Mouse (Mus musculus): ENCODE results near the gene Ndufb10.

Gene Ndufb10

GRCm38 (mm10) chr17:24724184-24724583 is at the start of gene Ndufb10:
Ndufb10 (minus strand) TSS chr17:24724478.
- peak; percentile 95 to 96 for DNase-seq (ENCODE audit: low spot score in 2 of 2)

- no peak for DNase-seq (ENCODE audit: low spot score in 2 of 2)
Measured at GRCm38 (mm10) chr17:24773241-24773640, 49.0 kb upstream of the Ndufb10 start.

DNA sequence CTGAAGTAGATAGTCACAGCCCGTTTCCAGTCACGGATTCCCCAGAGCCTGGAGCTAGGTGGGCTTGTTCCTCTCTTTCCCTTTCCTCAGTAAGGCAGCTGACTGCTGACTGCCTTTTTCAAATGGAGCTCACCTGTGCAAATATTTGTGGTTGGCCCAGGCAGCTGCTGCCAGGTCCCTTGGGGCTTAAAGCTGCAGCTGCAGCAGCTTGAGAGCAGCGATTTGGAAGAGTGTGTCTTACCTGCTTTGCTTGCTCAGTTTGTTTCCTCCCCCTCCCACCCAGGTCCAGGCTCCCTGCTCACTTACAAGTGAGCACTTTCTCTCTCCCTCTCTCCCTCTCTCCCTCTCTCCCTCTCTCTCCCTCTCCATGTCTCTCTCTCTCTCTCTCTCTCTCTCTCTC is 44.9 kb upstream of the Ndufb10 start:
- DNase-seq (ENCODE audit: low spot score in 2 of 2) = no peak

- no peak for DNase-seq (ENCODE audit: low spot score in 2 of 2)
Measured at GRCm38 (mm10) chr17:24766266-24766875, 42.1 kb upstream of the Ndufb10 start.

DNA sequence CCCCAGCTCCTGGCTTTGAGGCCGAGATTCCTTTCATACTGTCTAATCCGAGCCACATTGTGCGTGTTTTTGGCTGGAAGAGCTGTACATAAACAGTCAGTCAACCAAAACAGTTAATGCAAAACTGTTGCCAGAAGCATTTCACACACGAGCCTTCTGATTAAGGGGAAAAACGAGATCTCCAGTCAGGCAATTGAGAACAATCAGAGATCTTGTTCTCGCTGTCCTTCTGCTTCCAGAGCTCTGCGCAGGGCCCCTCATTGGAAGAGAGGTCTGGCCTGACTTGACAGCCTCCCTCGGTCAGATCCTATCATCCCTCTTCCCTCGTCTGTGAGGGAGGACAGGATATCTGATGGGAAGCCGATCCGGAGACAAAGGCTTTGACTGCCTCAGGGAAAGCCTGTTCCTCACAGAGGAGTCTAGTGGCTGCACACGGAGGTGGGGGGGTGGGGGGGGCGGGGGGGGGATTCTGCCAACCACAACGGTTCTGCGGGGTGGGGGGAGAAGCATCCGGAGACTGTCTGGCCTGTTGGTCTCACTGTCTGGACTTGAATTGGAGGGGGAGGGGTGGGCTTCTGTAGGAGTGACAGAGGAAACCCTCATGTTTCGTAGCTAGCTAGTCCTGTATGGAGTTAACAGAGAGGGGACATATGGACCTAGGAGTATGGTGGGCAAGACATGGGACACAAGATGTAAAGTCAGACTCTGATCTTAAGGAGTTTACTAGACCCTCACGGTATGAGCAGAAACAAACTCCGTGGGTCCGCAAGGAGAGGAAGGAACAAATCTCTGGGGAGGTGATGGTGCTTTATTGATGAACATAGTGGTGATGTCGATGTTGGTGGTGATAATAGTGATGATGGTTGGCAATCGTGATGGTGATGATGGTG is 41.0 kb upstream of the Ndufb10 start:
- DNase-seq (ENCODE audit: low spot score in 2 of 2) = no peak

DNA sequence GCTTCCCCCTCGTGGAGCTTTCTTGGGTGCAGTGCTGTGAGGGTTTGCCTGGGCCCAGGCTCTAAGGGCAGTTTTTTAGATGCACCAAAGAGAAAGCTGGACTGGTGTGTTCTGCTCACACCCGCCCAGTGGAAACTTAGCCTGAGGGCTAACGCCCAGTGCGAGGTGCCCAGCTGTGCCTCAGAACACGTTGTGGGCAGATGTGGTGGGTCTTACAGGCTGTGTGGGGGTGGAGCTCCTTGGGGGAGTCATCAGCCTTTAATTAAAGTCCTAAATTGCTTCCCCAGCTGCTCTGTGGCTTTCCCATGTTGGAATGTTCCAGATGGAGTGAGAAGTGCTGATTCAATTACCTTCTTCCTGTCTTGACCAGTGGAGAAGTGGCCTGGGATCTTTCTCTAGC is 36.8 kb upstream of the Ndufb10 start:
- no peak for DNase-seq (ENCODE audit: low spot score in 2 of 2)

DNA sequence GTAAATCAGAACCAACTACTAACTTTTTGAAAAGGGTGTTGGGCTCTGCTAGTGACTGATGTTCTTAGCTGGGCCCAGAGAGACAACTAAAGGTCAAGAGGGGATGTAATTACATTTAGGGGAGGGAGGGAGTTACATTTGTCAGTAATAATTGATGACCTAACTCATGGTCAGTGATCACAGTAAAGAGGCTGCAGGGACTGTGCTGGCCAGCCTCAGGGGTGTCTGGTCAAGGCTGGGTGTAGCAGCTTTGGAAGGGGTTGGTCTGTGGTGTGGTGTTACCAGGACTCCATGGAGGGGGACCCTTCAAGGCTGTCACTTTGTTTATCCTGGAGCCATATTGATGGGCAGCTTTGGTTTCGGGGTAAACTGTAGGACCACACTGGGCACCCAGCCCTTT is 33.1 kb upstream of the Ndufb10 start:
- no peak for DNase-seq (ENCODE audit: low spot score in 2 of 2)

DNA sequence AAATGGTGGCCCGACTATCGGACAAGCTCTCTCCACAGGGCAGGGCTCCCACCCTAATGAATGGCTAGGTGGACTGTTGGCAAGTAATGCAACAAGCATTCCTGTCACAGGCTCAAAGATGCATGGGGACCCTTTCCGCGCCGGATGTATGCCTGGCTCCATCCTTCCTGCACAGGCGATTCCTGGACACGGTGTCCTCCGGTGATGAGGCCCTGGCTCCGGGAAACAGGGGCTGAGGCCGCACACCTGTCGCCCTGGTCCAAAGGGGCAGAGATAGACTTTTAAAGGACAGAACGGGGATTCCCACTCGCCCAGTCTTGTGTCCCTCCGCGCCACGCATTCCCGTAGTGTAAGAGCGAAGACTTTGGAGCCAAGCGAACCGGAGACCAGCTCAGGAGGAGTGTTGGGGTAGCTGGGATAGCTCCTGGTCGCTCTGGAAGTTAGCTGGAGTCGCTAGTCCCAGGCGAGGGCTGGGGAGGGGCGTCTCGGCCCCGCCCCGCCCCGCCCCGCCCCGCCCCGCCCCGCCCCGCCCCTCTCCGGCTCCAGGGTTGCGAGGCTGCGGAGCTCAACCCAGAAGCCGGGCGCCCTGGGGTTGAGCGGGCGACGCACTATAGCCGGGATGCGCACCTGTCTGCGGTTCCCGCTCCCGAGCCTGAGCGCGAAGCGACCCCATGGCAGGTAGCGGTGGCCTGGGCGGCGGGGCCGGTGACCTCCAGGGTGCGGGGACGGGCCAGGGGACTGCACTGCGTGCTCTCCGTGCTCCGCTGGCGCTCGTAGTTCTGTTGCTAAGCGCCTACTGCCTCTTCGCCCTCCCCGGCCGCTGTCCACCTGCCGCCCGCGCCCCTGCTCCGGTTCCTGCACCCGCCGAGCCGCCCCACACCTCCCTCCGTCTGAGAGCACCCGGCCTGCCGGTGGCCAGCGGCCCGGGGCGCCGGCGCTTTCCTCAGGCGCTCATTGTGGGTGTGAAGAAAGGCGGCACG is 28.4 kb upstream of the Ndufb10 start, which contains the start of gene Hs3st6:
Hs3st6 (plus strand) TSS at position 574 of the 980 bp plus-strand sequence.
- no peak for DNase-seq (ENCODE audit: low spot score in 2 of 2)

- DNase-seq (ENCODE audit: low spot score in 2 of 2) = no peak
Measured at GRCm38 (mm10) chr17:24751528-24751927, 27.2 kb upstream of the Ndufb10 start.

GRCm38 (mm10) chr17:24746986-24747385 is 22.7 kb upstream of the Ndufb10 start:
- DNase-seq (ENCODE audit: low spot score in 2 of 2) = no peak

DNA sequence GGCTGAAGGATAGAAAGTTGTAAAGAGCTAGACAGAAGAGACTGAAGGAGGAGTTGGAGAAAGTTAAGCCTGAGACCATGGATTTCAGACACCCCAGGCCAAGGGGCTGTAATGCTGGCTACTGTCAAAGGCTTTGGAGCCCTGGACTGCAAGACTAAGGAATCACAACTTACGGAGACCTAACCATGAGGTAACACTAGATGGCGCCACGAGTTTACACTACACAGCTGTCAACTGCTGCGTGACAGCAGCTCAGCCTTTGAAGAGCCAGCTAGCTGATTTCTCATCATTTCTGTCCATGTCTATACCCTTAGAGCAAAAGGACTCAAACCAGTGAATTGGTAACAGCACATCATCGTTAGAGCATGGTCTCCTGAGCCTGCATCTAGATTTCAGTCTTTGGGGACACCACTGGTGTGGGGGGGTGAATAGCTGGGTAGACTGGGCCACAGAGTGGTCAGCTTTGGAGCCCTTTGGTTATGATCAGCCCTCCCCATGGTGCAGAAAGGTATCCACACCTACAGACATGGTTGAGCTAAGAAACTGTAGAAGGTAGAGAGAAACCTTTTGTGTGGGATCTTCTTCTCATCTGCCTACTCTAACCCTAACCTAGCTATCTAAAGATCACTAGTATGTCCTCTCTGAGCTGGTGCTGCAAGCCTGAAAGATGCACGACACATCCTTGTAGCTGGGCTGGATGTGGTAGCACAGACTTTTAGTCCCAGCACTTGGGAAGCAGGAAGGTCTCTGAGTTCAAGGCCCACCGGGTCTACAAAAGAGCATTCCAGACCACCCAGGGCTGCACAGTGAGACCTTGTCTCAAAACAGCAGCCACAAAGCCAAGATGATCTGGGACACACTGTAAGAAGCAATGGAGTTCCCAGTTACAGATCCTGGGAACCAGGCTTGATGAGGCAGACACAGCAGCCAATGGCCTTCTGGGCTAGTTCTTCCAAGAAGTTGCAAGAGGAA is 21.5 kb upstream of the Ndufb10 start:
- DNase-seq (ENCODE audit: low spot score in 2 of 2) = peak; percentile 68 to 81

DNA sequence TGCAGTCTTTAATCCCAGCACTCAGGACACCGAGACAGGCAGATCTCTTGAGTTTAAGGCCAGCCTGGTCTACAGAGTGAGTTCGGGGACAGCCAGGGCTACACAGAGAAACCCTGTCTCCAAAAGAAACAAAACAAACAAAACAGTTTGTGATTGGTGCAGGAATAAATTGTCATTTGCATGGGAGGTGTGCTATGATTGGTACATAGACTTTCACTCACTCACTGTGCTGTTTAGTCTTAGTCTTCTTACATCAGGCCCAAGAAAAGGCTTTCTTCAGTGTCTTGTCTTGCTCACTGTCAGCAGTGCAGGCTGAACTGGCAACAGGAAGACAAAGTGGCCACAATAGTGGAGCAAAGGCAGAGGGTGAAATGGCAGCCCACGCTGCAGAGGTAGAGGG is 20.1 kb upstream of the Ndufb10 start:
- no peak for DNase-seq (ENCODE audit: low spot score in 2 of 2)

GRCm38 (mm10) chr17:24743896-24744295 is 19.6 kb upstream of the Ndufb10 start:
- no peak for DNase-seq (ENCODE audit: low spot score in 2 of 2)

DNA sequence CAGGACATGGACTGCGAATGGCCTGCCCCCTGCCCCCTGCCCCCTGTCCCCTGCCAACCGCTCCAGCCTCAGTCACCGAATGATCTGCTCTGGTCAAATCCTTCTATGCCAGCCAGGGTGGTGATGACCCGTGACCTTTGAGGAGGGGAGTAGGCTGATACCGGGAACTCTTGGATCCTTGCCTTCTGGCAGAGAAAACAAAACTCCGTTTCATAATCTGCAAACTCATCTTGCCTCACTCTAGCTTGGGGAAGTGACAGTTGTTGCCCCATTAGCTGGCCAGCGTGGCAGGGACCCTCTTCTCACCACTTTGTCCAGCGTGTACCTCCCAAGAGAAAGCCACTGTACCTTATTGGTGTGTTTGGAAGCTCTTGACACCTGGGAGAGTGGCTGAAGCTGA is 18.0 kb upstream of the Ndufb10 start:
- no peak for DNase-seq (ENCODE audit: low spot score in 2 of 2)

- no peak for DNase-seq (ENCODE audit: low spot score in 2 of 2)
Measured at GRCm38 (mm10) chr17:24739926-24740325, 15.6 kb upstream of the Ndufb10 start.

DNA sequence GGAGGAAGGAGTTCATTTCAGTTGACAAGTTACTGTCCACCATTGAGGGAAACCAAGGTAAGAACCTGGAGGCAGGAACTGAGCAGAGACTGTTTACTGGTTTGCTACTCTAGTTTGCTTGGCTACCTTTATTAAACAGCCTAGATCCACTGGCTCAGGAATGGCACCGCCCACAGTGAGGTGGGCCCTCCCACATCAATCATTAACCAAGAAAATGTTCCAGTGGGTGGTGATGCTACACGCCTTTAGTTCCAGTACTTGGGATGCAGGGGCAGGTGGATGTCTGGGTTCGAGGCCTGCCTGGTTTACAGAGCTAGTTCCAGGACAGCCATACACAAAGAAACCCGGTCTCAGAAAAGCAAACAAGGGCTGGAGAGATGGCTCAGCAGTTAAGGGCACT is 14.0 kb upstream of the Ndufb10 start:
- DNase-seq (ENCODE audit: low spot score in 2 of 2) = no peak

DNA sequence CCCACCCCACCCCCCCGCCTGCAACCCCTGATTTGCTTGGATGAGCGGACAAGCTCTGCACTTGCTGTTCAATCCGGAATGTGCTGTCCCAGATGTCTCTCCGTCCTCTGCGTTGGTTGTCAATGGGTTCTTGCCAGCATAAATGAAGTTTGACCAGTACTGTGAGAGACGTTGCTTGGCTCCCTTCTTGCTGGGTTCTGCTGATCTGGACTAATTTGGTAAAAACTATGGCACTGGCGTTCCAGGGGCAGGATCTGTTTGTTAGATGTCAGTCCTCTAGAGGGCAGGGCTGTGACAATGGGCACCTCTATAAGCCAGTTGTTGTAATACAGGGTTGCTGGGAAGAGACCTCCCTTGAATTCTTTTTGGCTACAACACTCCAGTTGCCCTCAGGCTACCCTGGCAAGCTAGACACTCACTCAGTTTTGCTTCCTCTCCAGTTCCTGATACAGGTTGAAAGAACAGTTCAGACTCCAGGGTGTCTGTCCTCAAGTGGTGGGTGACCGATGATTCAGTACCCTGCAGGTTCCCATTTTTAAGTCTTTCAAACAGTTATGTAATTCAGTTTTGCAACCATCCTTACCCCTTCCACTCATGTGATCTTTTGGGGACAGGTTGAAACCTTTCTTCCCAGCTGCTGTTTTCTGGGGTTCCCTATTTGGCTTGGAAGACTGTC is 13.0 kb upstream of the Ndufb10 start:
- no peak for DNase-seq (ENCODE audit: low spot score in 2 of 2)

DNA sequence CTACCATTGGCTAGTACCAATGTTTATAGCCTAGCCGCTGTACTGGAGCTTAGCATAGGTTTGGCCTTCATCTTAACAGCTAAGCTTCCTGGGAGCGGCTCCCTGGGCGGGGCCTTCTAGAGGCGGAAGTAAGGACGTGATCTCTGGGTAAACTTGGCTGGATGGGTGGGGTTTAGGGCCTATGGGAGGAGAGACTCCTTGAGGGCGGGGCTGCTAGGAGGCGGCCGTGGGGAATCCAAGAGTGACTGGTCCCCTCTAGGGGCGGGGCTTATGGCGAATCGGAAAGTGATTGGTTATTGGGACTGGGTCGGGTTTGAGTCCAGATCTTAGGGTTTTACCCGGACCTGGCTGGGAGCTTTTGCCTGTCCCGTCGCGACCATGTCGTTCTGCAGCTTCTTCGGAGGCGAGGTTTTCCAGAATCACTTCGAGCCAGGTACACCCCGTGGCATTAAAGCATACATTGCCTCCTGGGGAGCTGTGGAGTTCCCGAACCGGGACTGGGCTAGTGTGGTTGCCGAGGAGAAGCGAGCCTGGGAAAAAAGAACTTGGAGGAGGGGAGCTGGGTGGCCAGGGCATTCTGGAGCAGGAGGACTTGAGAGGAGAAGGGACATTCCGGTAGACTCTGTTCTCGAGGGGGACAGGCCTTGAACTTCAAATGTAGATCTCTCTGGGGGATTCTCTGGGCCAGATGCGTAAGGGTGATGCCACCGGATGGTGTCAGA is 12.2 kb upstream of the Ndufb10 start, which contains the start of gene Msrb1:
Msrb1 (plus strand) TSS at position 313 of the 722 bp plus-strand sequence.
- DNase-seq (ENCODE audit: low spot score in 2 of 2) = peak; percentile 79 to 85

GRCm38 (mm10) chr17:24735446-24735845 is 11.2 kb upstream of the Ndufb10 start:
- no peak for DNase-seq (ENCODE audit: low spot score in 2 of 2)

Measured in frontal cortex, postnatal 25 days (tissue).